Mouse (Mus musculus) lung, adult 2 months (tissue): ENCODE data around the gene Stk40.

Experiments
- CTCF ChIP-seq: fragments of 200-500 bp; IDR thresholded peaks from 2 replicates; pipeline ENCODE4 v1.5.1; 2011; ENCODE audit warnings: mild to moderate bottlenecking, low read length, control low read depth; ENCODE audit not compliant: insufficient read depth
- POLR2A ChIP-seq: fragments of 200-500 bp; IDR thresholded peaks from 2 replicates; pipeline ENCODE4 v1.6.1; 2011; ENCODE audit warnings: low read depth, mild to moderate bottlenecking, control low read depth, low read length, borderline replicate concordance; ENCODE audit errors: extremely low read depth

DNA sequence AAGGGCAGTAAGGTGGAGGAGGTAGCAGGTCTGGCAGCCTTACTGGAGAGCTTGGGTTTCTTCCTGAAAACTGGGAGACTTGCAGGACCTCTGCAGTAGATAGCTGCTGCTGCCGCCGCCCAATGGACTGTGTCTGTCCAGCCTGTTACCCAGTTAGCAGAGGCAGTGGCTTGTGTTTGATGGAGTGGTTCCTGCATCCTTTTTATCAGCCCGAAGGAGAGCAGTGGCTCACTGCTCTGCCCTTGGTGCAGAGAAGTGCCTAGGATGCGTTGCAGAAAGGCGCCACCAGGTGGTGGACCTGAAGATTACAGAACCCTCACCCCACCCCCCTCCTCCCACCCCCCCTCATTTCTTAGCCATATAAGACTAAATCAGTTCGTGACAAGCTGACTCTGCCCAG is 10.2 kb downstream of the Stk40 start:
- TF ChIP-seq CTCF, result peak; percentile 82
- TF ChIP-seq POLR2A, result no peak
